Mouse (Mus musculus): ENCODE data around the gene Palm3. TPM values are rescaled to one million over a fixed set of nuclear protein-coding genes. Genes with fewer than 3 reads are reported as not detected.

The Palm3 gene
- polyA plus RNA-seq (2016; fragmentation: Nextera tagmentation; extraction: Ambion mirVana) = 10.2 and 10.8 TPM in 2 replicates

DNA sequence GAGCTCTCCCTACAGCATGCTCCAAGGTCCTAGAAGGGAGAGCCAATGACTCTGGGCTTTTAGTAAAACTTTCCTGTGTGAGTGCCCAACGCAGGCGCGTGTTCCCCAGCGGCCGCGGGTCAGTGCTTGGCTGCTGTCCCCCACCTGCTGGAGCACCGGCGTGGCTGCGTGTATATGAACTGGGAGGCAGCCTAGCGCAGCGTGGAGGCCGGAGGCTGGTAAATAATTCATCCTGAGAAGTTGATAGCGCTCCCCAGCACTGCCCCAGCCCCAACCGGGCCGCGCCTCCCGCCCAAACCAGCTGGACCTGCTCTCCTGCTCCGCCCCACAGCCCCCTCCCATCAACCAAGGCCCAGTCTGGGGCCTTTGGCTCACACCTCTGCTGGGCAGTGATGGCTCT, at the start of gene Palm3:
Gene Palm3, plus strand, starts transcription at position 376 of the 400 bp plus-strand sequence.
- Histone ChIP-seq H3K36me3 (no peaks in the 10 kb centered on the region), H3K27me3 (replicated peaks) (peaks cover 24% of the 10 kb centered on the region), H3K4me1 (peaks cover 11% of the 10 kb centered on the region; the same call in 1 of the 2 replicates), H3K4me3 (no peak within 1 kb of the TSS), H3K27ac (no peak within 1 kb of the TSS), H3K9ac (0 out of 2 replicates have a peak within 1 kb of the TSS, but pooled peaks have one; percentile 21), H3K4me2 (replicated peaks) (peak within 1 kb of the TSS; percentile 20; the same call in 1 of the 2 replicates), H3K9me3 (no peaks in the 10 kb centered on the region)
- 4% methylated on average over 18 of the region's 18 CpGs for WGBS
- ATAC-seq (ENCODE audit: low FRiP score, low read depth) = no peak

- ATAC-seq (ENCODE audit: low FRiP score, low read depth) = no peak
- Histone ChIP-seq H3K9ac (no peak overlapping the region; the same call in 1 of the 2 replicates), H3K4me3 (peak overlapping the region; percentile 96; the same call in 1 of the 2 replicates), H3K36me3 (peaks cover 23% of the 10 kb centered on the region), H3K27me3 (replicated peaks) (no peaks in the 10 kb centered on the region), H3K4me2 (replicated peaks) (peak overlapping the region; percentile 98), H3K27ac (no peak overlapping the region), H3K9me3 (no peaks in the 10 kb centered on the region), H3K4me1 (peaks cover 17% of the 10 kb centered on the region)
- WGBS = 78% methylated on average over 6 of the region's 6 CpGs
Measured at GRCm38 (mm10) chr8:83971661-83972060, 49.6 kb upstream of the Palm3 start.

DNA sequence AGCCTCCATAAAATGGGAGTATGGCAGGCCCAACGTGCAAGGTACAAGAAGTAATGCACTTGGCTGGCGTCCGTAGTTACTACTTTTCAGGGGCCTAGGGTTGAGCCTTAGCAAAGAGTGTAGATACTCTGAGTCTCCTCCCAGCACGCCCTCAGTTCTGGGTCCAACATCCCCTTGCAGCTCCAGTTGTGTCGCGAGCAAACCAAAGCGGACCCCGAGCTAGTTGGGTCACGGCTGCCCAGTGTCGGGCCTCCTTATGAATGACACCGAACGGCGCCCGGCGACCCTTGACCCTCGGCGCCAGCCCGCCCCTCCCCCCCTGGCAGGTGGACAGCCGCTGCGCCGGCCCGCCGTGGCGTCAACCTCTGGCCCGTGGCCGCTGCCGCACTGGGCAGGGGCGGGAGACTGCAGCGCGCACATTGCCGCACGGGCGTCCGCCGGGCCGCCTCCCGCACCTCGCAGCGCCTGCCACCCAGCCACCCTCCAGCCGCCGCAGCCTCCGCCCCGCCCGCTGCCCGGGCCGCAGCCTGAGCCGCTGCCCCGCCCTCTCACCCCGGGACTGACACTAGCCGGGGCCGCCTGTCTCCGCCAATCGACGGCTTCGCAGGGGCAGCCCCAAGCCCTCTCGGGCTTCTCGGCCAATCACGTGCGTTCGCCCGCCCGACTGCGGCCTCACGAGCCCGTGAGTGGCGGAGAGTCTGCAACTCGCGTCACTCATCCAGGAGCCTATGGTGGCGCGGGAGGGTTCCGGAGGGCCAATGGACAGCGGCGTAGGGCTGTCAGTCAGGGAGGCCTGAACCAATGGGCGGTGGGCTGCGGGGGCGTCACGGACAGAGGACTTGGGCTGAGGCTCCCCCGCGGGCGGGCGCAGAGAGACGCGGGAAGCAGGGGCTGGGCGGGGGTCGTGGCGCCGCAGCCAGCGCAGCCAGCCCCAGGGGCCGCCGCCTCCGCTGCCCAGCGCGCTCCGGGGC, 48.8 kb upstream of the Palm3 start, which contains the start of gene Prkaca:
Gene Prkaca, plus strand, starts transcription at position 844 of the 971 bp plus-strand sequence.
- Histone ChIP-seq H3K27ac (peak within 1 kb of the TSS; percentile 58), H3K36me3 (peaks cover 18% of the 10 kb centered on the region), H3K9ac (peak within 1 kb of the TSS; percentile 96), H3K9me3 (no peaks in the 10 kb centered on the region), H3K4me2 (replicated peaks) (peak within 1 kb of the TSS; percentile 98), H3K4me3 (peak within 1 kb of the TSS; percentile 96), H3K27me3 (replicated peaks) (no peaks in the 10 kb centered on the region), H3K4me1 (peaks cover 25% of the 10 kb centered on the region)
- ATAC-seq (ENCODE audit: low FRiP score, low read depth) = peak; percentile 100
- under 1% methylated on average over 86 of the region's 94 CpGs for WGBS

DNA sequence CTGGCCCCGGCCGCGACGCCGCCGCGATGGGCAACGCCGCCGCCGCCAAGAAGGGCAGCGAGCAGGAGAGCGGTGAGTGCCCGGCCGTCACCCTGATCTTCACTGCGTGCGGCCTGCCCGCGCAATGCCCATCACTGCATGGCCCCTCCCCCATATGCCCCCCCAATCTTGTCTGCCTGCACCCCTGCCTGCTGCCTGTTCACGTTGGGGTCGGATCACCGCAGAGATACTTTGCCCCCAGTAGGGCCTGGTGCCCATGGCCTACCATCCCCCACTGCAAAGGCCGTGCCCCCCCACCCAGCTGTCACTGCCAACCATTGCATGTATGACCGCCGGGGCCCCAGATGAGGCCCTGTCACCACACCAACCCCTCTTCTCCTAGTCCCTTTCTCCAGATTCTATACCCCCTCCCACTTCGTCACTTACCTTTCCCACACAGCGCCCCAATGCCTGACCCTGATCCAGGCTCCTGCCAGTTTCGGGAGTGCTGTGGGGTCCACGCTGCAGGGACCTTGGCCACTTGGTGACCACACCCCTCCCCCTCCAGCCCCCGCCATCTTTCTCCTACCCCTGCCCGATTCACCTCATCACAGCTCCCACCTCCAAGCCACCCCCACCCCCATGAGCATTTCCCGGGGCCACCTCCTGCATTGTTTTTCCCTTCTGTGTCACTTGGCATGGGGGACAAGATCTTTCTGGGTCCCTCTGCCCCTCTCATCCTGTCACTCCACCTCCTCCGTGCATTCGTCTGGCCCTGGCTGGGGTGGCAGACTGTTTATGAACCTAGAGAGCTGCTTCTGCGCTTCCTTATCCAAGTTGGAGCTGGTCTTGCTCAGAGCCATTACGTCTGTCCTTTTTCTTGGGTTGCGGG, 47.9 kb upstream of the Palm3 start:
- H3K27me3 ChIP-seq (replicated peaks) = no peaks in the 10 kb centered on the region
- peaks cover 19% of the 10 kb centered on the region for H3K36me3 ChIP-seq
- peak overlapping the region; percentile 96 for H3K9ac ChIP-seq
- H3K4me1 ChIP-seq = peaks cover 33% of the 10 kb centered on the region
- 0 out of 2 replicates have a peak overlapping the region, but pooled peaks have one; percentile 58 for H3K27ac ChIP-seq
- ATAC-seq (ENCODE audit: low FRiP score, low read depth) = peak; percentile 60
- peak overlapping the region; percentile 98 for H3K4me2 ChIP-seq (replicated peaks)
- H3K4me3 ChIP-seq = peak overlapping the region; percentile 96
- no peaks in the 10 kb centered on the region for H3K9me3 ChIP-seq
- WGBS = 4% methylated on average over 33 of the region's 37 CpGs

- Histone ChIP-seq H3K27ac (no peak overlapping the region), H3K4me3 (no peak overlapping the region), H3K4me1 (peaks cover 33% of the 10 kb centered on the region), H3K9ac (0 out of 2 replicates have a peak overlapping the region, but pooled peaks have one; percentile 96), H3K36me3 (peaks cover 11% of the 10 kb centered on the region; the same call in 1 of the 2 replicates), H3K9me3 (no peaks in the 10 kb centered on the region), H3K27me3 (replicated peaks) (no peaks in the 10 kb centered on the region), H3K4me2 (replicated peaks) (peak overlapping the region; percentile 98)
- WGBS = 88% methylated on average over 4 of the region's 4 CpGs
- no peak for ATAC-seq (ENCODE audit: low FRiP score, low read depth)
Measured at GRCm38 (mm10) chr8:83974521-83974920, 46.8 kb upstream of the Palm3 start.

DNA sequence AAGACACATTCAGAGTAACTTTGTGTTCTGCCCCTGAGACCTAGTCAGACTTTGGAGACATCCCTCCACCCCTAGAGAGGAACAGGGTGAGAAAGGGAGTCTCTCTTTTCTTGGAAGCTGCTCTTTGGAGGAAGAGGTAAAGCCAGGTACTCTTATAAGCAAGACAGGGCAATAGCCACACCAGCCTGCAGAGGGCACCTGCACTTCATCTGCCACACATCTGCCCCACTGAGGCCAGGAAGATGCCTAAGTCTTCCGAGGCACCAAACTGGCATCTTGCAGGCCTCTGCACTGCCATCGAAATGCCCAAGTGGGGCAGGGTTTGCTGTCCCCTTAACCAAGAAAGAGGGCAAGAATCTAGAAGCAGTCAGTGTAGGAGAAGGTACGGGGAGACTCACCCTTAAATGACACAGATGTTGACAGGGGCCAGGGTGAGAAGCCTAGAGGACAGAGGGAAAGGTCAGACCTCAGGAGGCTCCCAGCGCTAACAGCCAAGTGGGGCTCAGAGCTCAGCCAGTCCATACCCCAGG, 45.1 kb upstream of the Palm3 start:
- H3K4me2 ChIP-seq (replicated peaks) = no peak overlapping the region
- H3K4me3 ChIP-seq = no peak overlapping the region
- H3K36me3 ChIP-seq = peaks cover 18% of the 10 kb centered on the region
- no peaks in the 10 kb centered on the region for H3K9me3 ChIP-seq
- ATAC-seq (ENCODE audit: low FRiP score, low read depth) = no peak
- H3K4me1 ChIP-seq = peaks cover 33% of the 10 kb centered on the region
- WGBS = 94% methylated on average over 4 of the region's 4 CpGs
- no peak overlapping the region for H3K27ac ChIP-seq
- no peaks in the 10 kb centered on the region for H3K27me3 ChIP-seq (replicated peaks)
- H3K9ac ChIP-seq = no peak overlapping the region

DNA sequence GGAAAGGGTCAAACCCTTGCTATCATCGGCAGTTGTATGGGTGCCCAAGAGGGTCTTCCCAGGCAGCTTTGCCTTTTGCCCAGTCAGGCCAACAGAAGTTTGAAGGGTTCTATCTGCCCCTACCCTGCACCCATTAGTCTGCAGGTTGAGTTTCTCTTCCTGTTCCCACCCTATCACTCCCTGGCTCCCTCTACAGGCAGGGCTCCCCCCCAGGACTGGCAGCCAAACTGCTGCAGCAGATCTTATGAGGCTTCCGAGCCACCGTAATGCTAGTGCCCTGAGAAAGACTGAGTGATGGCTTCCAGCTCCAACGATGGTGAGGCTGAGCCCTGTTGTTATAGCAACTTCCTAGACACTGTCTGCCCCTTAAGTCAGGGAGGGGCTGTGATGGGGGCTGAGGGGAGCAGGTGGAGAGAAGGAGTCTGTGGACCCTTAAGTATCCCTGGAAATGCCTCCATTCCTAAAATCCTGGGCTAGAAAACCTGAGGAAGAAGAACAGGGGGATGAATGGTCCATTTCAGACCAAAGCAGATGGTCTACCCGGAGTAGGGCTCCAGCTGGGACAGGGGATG, 44.4 kb upstream of the Palm3 start:
- no peaks in the 10 kb centered on the region for H3K27me3 ChIP-seq (replicated peaks)
- H3K27ac ChIP-seq = no peak overlapping the region
- no peaks in the 10 kb centered on the region for H3K9me3 ChIP-seq
- no peak overlapping the region for H3K9ac ChIP-seq
- no peak for ATAC-seq (ENCODE audit: low FRiP score, low read depth)
- peaks cover 33% of the 10 kb centered on the region for H3K4me1 ChIP-seq
- H3K4me3 ChIP-seq = no peak overlapping the region
- peaks cover 25% of the 10 kb centered on the region for H3K36me3 ChIP-seq
- 91% methylated on average over 5 of the region's 5 CpGs for WGBS
- H3K4me2 ChIP-seq (replicated peaks) = no peak overlapping the region

DNA sequence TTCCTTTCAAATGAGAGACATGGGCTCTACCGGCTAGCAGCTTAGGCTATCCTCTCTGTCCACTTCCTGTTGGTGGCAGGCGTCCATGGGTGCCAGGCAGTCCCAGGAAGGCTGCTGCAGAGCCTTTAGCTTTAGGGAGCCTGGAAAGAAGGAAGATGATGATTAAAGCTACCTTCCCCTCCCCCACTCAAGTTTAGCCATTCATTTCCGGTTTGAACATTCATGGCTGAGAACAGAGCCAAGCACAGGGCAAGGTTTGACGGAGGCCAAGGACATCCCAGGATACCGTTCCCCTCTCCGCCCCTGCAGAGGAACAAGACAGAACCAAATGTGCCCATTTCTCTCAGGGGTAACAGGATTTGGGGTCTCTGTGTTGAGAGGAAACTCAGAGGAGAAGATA, 43.6 kb upstream of the Palm3 start:
- no peaks in the 10 kb centered on the region for H3K27me3 ChIP-seq (replicated peaks)
- H3K36me3 ChIP-seq = peaks cover 33% of the 10 kb centered on the region
- H3K4me3 ChIP-seq = no peak overlapping the region
- H3K4me1 ChIP-seq = peaks cover 33% of the 10 kb centered on the region
- 0 out of 2 replicates have a peak overlapping the region, but pooled peaks have one; percentile 6 for H3K4me2 ChIP-seq (replicated peaks)
- WGBS = 69% methylated on average over 6 of the region's 6 CpGs
- H3K9me3 ChIP-seq = no peaks in the 10 kb centered on the region
- H3K9ac ChIP-seq = no peak overlapping the region
- H3K27ac ChIP-seq = no peak overlapping the region
- no peak for ATAC-seq (ENCODE audit: low FRiP score, low read depth)

- Histone ChIP-seq H3K4me1 (peaks cover 32% of the 10 kb centered on the region), H3K4me2 (replicated peaks) (0 out of 2 replicates have a peak overlapping the region, but pooled peaks have one; percentile 6), H3K27me3 (replicated peaks) (no peaks in the 10 kb centered on the region), H3K9ac (no peak overlapping the region), H3K9me3 (no peaks in the 10 kb centered on the region), H3K4me3 (no peak overlapping the region), H3K27ac (no peak overlapping the region), H3K36me3 (peaks cover 39% of the 10 kb centered on the region)
- 82% methylated on average over 9 of the region's 9 CpGs for WGBS
- ATAC-seq (ENCODE audit: low FRiP score, low read depth) = no peak
Measured at GRCm38 (mm10) chr8:83978200-83978599, 43.1 kb upstream of the Palm3 start.

- WGBS = 90% methylated on average over 1 of the region's 1 CpGs
- no peak overlapping the region for H3K9ac ChIP-seq
- no peaks in the 10 kb centered on the region for H3K27me3 ChIP-seq (replicated peaks)
- no peak for ATAC-seq (ENCODE audit: low FRiP score, low read depth)
- H3K9me3 ChIP-seq = no peaks in the 10 kb centered on the region
- no peak overlapping the region for H3K27ac ChIP-seq
- H3K4me2 ChIP-seq (replicated peaks) = no peak overlapping the region
- no peak overlapping the region for H3K4me3 ChIP-seq
- peaks cover 16% of the 10 kb centered on the region for H3K4me1 ChIP-seq
- peaks cover 53% of the 10 kb centered on the region for H3K36me3 ChIP-seq
Measured at GRCm38 (mm10) chr8:83980250-83980649, 41.0 kb upstream of the Palm3 start.

GRCm38 (mm10) chr8:83980845-83981244, 40.4 kb upstream of the Palm3 start:
- ATAC-seq (ENCODE audit: low FRiP score, low read depth) = no peak
- no peaks in the 10 kb centered on the region for H3K9me3 ChIP-seq
- WGBS = 83% methylated on average over 8 of the region's 8 CpGs
- H3K4me1 ChIP-seq = peaks cover 16% of the 10 kb centered on the region
- H3K4me2 ChIP-seq (replicated peaks) = no peak overlapping the region
- H3K9ac ChIP-seq = no peak overlapping the region
- peaks cover 56% of the 10 kb centered on the region for H3K36me3 ChIP-seq
- H3K27me3 ChIP-seq (replicated peaks) = no peaks in the 10 kb centered on the region
- no peak overlapping the region for H3K27ac ChIP-seq
- H3K4me3 ChIP-seq = no peak overlapping the region
